Mouse (Mus musculus): ENCODE data around the gene Garem2.

- TF ChIP-seq CTCF (conservative IDR thresholded peaks at IDR 0.05 in 1 of 2, IDR thresholded peaks at IDR 0.05 in 1 of 2; ENCODE audit: low read depth in 2 of 2, low read length in 2 of 2) (peak; percentile 65 to 75), POLR2A (IDR thresholded peaks at IDR 0.05; ENCODE audit: low read depth, low read length) (no peak), MXI1 (IDR thresholded peaks at IDR 0.05; ENCODE audit: low read depth, low read length) (no peak), ZNF384 (IDR thresholded peaks at IDR 0.05; ENCODE audit: low read depth, low read length) (no peak), EP300 (IDR thresholded peaks at IDR 0.05; ENCODE audit: low read length) (no peak), USF1 (IDR thresholded peaks at IDR 0.05; ENCODE audit: low read depth, low read length) (no peak), ZC3H11A (IDR thresholded peaks at IDR 0.05; ENCODE audit: low read depth, low read length) (no peak), ELF1 (IDR thresholded peaks at IDR 0.05; ENCODE audit: low read depth, low read length) (no peak)
Measured at GRCm38 (mm10) chr5:30125587-30125986, 20.6 kb downstream of the Garem2 start.
